Mouse (Mus musculus): ENCODE results near the gene Tnfsf12.

Gene Tnfsf12

GRCm38 (mm10) chr11:69653399-69653798, 42.2 kb downstream of the Tnfsf12 start:
- DNase-seq (ENCODE audit: low spot score), result no peak

- no peak for DNase-seq (ENCODE audit: low spot score)
Observed at GRCm38 (mm10) chr11:69645860-69646259, 49.8 kb downstream of the Tnfsf12 start.

Data from retina, embryonic 14.5 days (tissue).